Mouse (Mus musculus): ENCODE measurements around the gene Stt3b.

Stt3b gene

GRCm38 (mm10) chr9:115260464-115260863, 49.8 kb downstream of the Stt3b start:
- no peak for DNase-seq

DNA sequence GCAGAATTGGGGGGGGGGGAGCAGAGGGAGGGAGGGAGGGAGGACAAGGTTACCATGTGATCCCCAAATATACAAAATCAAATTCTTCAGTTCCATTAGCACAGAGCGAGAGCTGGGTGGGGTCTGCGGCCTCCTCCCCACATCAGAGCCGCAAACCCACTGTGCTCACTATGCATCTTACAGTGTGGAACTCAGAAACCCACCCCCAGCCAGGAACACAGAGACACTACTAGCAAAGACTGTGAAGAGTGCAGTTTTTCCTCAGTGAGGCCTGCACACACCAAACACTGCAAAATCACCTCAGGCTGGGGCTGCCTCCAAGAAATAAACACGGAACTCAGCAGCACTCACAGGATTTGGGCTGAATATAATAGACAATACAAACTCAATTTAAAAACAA, 50.4 kb downstream of the Stt3b start:
- no peak for DNase-seq

DNA sequence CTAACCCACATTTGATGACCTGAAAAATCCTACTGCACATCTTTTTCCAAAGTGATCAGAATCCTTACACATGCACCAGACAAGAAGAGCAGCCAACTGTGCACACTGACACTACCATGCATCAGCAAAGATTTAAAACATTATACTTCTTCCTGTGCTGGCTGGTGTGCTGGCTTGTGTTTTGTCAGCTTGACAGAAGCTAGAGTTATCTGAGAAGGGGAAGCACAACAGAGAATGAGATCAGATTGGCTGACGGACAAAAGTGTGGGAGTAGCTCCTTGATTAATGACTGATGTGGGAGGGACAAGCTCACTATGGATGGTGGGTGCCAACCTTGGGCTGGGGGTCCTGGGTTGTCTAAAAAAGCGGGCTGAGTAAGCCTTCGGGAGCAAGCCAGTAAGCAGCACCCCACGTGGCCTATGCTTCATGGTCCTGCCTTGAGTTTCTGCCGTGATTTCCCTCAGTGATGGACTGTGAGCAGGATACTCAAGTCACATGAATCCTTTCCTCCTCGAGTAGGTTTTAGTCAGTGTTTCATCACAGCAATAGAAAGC, 52.4 kb downstream of the Stt3b start:
- DNase-seq = no peak

- no peak for DNase-seq
These were observed 61.1 kb downstream of the Stt3b start for GRCm38 (mm10) chr9:115249145-115249544.

GRCm38 (mm10) chr9:115245092-115245491, 65.1 kb downstream of the Stt3b start:
- peak; percentile 53 for DNase-seq

GRCm38 (mm10) chr9:115243630-115244029, 66.6 kb downstream of the Stt3b start:
- no peak for DNase-seq

DNA sequence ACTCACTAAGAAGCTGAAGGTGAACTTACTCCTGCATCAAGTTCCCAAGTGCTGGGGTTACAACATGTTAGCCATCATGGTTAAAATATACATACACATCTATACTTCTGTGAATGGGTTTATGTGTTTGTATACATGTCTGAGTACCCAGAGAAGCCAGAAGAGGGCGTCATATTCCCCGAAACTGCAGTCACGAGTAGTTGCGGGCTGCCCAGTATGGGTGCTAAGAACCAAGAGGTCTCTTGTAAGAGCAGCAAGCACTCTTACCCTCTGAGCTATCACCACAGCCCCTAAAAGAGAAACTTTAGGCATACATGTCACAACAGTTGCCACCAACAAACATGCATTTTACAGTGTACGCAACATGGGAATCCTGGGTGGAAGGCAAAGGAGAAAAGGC, 70.4 kb downstream of the Stt3b start:
- DNase-seq = no peak

DNA sequence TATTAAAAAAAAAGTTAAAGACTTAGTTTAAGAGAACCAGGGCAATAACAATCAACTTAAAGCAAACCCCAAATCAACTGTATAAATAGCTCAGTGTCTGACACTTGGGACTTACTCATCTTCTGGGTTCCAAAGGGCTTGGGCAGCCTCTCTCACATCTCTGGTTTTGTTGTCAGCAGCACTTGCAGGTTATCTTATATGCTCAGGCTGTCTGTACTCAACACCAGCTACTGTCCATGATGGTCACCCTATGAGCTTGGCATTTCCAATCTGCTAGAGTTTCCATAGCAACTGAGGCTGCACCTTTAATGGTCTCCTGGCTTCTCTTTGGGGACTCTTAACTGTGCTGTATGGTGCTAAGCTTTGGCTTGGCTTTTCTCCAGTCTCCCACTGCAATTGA, 72.3 kb downstream of the Stt3b start:
- no peak for DNase-seq

DNA sequence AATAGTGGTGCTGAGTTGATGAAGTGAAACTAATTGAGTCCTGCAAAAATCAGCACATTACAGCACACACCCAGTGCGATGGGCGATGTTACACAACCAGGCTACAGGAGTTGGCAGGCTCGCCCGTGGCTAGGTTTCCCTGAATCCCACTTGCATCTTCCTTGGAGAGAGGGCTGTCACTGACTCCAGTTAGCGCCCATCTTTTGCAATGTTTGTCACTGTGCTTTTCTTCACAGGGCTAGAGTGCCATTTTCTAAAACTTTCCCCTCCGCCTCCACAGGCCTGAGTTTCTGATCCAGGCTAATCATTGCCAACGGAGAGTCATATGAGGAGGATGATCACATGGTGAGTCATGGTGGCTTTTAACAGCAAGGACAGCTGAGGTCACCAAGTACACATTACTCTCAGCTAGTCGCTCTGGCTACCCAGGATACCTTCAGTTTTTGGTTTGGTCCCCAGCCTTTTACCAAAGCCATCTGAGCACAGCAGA, 73.8 kb downstream of the Stt3b start:
- DNase-seq = no peak

DNA sequence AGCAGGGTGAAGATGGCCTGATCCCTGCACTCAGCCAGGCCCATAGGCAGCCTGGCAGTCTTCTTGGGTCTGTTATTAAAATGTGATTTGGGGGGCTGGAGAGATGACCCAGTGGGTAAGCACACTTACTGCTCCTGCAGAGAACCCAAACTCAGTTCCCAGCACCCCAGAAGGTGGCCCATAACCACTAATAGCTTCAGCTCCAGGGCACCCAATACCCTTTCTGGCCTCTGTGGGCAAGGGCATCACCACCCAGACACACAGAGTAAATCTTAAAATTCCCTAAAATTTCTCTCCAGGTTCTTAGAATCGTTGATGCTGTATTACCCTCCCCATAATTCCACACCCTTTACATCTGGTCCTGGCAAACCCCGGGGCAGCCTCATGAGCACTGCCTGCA, 75.7 kb downstream of the Stt3b start:
- DNase-seq = no peak

DNA sequence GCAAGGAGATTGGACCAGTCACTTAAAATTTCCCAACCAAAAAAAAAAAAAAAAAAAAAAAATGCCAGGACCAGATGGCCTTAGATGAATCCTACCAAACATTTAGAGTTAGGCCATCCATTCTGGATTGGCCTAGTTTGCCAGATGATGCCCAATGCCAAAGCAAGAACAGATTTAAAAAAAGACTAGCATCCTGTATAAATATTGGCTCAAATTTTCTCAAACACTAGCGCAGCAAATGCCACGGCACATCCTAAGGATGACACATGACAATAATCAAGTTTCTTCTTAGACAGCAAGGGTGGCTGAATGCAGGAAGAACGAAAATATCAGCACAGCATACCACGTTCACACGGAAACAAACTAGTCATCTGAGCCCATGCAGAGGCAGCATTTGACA, 76.5 kb downstream of the Stt3b start:
- DNase-seq = peak; percentile 39

DNA sequence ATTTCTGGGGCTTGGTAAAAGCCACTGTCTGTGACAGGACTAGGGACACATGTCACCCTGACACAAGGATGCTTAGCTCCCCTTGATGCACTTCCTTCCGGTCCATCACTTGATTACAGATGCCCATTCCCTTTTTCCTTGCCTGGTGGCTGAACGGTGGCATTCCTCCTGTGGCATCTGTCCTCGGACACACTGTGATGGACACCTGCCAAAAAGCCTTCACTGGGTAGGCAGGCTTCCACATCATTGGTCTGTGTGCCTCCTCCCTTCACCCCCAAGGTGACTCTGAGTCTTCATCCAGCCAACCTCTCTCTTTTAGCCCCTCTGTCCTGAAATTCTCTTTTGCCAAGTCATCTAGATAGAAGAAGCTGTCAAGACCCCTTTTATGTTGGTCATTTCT, 78.7 kb downstream of the Stt3b start:
- DNase-seq = no peak

- DNase-seq = no peak
These were observed 80.1 kb downstream of the Stt3b start for GRCm38 (mm10) chr9:115230141-115230540.

DNA sequence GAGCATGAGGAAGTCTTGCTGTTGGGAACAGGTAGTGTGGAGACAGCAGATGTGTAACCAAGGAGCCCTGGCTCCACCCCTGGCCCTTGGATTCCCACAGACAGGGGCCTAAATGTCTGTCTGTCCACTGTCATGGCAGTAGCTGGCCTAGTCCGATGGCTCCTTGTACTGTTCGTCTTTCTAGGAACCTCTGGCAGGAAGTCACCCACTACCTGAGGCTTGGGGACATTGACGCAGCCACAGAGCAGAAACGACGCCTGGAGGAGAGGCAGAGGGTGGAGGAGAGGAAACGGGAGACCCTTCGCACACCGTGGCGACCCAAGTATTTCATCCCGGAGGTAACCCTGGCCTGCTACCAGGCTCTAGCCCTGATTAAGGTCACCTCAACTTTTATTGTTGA, 80.5 kb downstream of the Stt3b start:
- no peak for DNase-seq

DNA sequence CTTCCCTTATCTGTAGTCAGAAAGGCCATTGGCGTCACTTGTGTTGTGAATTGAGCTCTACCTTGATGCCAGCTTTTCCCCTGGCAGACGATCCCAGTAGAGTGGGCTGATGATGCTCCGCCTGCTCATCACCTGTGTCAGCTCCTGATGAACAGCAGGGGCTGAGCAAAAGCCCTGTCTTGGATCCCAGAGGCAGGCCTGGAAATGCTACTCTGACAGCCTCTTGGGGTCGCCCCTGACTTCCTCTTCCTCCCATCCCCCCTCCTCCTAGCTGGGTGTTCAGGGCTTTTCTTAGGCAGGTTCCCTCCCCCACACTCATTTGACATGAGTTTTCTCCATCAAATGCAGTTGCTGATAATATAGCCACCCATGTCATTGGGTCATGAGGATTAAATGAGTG, 81.1 kb downstream of the Stt3b start:
- DNase-seq = peak; percentile 29

DNA sequence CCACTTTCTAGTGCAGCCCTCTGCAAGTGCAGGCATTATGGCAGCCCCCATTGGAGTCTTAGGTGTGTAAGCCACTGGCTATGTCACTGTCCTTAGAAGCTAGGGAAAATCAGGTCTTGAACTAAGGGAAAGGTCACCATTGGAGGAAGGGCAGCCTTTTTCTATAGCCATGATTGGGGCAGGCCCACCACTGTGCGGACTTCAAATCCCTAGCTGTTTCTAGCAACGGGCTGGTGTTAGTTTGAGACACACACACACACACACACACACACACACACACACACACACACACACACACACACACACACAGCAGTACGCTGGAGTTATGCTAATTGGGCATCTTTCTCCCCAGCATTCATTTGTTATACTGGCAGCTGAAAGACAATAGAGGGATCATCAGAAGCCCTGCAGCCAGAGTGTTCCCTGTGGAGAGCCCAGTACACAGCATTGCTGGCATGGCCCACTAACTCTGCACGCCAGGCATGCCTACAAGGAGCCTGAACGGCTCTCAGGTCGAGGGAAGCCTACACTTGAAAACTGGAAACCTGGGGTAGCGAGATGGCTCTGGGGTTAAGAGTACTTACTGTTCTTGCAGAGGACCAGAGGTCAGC, 85.4 kb downstream of the Stt3b start:
- no peak for DNase-seq

GRCm38 (mm10) chr9:115221265-115221664, 89.0 kb downstream of the Stt3b start:
- no peak for DNase-seq

GRCm38 (mm10) chr9:115220466-115220865, 89.8 kb downstream of the Stt3b start:
- no peak for DNase-seq

- DNase-seq = no peak
These were observed 92.2 kb downstream of the Stt3b start for GRCm38 (mm10) chr9:115217984-115218383.

- no peak for DNase-seq
These were observed 94.2 kb downstream of the Stt3b start for GRCm38 (mm10) chr9:115215830-115216701.

DNA sequence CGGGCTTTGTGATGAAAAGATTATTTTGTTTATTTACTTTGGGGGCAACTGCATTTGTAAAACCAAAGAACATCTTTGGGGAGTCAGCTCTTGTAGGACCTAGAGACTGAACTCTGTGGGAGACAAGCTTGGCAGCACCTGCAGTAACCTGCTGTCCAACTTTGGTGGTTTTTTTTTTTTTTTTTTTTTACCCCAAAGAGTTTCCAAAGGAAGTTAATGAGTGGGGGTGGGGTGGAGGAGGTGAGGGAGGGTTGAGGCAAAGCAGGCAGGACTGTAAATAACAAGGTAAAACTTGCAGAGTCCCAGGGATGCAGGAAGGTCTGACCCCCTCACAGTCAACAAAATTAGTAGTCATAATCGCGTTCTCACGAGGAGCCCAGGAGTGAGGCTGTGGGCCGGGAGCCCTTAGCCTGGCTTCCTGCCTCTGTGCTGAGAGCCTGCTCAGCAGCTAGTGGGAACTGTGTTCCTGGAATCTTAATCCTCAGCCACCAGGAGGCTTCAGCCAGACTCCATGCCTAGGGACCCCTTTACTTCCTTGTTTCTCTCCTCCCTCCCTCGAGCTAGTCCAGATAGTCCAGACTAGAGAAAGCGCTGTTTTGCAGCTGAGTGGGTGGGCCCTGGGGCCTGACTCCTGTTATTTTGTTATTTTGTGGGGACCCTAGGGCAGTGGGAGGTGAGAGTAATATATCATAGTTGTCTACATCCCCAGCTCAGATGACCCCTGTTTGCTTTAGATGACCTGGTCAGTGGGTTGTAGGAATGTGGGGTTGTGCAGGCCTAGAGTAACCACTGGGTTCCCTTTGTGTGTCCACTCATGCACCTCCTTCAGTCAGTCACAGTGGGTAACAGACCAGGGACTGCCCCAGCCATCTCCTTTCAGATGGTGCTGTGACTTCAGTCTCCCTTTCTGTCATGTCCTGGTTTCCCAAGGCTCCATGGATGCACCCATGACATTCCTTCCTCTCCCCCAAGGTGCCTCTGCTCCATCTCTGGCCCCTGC, 95.3 kb downstream of the Stt3b start:
- no peak for DNase-seq

GRCm38 (mm10) chr9:115213755-115214264, 96.4 kb downstream of the Stt3b start:
- no peak for DNase-seq

DNA sequence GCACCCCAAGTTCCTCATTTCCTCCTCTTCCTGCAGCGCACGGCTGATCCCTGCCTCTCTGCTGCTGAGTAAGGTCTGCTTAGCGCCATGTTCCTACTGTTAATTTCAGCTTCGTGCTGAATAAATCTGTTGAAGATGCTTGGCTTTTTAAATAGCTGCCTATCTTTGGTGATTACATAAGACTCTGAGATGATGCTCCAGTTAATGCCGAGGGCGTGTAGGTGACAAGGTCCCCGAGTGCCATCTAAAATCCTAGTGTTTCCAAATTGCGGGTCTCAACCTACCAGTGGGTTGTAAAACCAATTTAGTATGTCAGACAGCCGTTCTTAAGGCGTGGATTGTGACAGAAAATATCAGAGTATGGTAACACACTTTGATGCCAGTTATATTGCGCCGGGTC, 99.7 kb downstream of the Stt3b start:
- peak; percentile 26 for DNase-seq
